Mouse (Mus musculus) brain, embryonic 14.5 days (tissue): ENCODE measurements around the gene Aldh4a1.

Experiments used
- CTCF ChIP-seq: fragments of 200-500 bp; IDR thresholded peaks from 2 replicates; pipeline ENCODE4 v1.5.1; 2012; ENCODE audit warnings: inconsistent platforms, mild to moderate bottlenecking, moderate library complexity, borderline replicate concordance; ENCODE audit not compliant: insufficient read depth, insufficient read length; ENCODE audit errors: extremely low read depth
- POLR2A ChIP-seq: fragments of 200-500 bp; IDR thresholded peaks from 2 replicates; pipeline ENCODE4 v1.6.1; 2012; ENCODE audit warnings: mild to moderate bottlenecking, inconsistent platforms, borderline replicate concordance; ENCODE audit not compliant: poor library complexity, insufficient read depth, insufficient read length, severe bottlenecking; ENCODE audit errors: extremely low read depth

DNA sequence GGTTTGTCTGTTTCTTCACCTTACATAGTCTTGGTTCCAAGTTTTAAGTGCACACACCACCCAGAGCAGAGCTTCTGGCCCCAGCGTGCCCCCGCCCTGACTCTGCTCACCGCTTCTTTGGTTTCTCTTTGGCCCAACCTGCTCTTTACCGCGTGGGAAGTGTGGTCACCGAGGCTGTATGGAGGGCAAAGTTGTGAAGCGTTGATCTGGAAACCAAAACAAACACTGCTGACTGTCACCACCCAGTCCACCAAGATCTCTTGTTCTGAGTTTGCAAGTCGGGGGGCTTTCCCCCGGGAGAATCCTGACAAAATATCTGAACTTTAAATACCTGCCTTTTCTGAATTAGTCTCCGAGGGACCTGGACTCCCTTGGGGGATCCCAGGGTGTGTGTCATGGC is 43.7 kb upstream of the Aldh4a1 start:
- TF ChIP-seq POLR2A = no peak
- no peak for TF ChIP-seq CTCF
